Mouse (Mus musculus): ENCODE measurements around the gene Fcho2.

Fcho2 gene

GRCm38 (mm10) chr13:98804480-98804879, 10.8 kb downstream of the Fcho2 start:
- DNase-seq (ENCODE audit: low spot score in 2 of 2), result no peak

DNA sequence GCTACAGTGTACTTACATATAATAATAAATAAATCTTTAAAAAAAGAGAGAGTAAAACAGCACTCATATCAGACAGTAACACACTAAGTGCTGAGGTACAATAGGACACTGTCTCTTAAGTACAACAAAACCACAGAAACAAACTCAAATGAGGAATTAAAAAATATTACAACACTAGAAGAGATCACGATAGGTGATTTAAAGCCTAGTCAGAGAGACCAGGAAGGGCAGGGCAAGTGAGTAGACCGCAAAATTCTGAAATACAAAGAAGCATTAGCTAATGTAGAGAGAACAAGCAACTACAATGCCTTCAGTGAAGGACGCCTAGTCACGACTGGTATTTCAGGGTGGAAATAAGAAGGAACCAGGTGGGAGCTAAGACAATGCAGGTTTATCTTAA, 11.6 kb downstream of the Fcho2 start:
- no peak for DNase-seq (ENCODE audit: low spot score in 2 of 2)

DNA sequence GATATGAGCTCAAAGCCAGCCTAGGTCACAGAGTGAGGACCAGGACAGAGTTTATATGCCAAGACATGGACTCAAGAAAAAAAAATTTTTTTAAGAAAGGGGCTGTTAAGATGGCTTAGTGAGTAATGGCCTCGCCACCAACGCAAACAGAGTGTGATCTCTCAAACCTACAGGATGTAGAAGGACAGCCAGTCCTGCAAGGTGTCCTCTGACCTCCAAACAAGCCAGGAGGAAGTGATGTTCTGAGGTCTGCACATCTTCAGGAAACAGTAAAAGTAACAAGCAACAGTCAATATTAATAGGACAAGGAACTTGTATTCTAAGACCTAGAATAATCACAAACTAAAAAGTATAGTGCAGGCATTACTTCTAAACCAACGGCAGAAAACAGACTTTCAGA, 12.3 kb downstream of the Fcho2 start:
- no peak for DNase-seq (ENCODE audit: low spot score in 2 of 2)

- no peak for DNase-seq (ENCODE audit: low spot score in 2 of 2)
These were observed 19.7 kb downstream of the Fcho2 start for GRCm38 (mm10) chr13:98795511-98795910.

DNA sequence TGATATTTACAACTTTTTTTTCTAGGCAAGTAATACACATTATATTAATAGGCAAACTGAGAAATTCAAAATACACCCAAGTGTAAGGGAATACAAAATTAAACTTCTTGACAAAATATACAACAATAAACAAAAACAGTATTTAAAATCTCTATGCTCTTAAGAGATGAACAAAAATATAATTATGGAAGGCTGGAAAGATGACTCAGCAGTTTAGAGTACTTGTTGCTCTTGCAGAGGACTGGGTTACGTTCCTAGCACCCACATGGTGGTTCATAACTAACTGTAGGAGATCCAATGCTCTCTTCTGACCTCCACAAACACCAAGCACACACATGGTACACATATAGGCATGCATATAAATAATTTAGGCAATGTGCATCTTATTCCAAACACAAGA, 22.4 kb downstream of the Fcho2 start:
- DNase-seq (ENCODE audit: low spot score in 2 of 2), result no peak

GRCm38 (mm10) chr13:98791693-98792092, 23.6 kb downstream of the Fcho2 start:
- DNase-seq (ENCODE audit: low spot score in 2 of 2), result no peak

DNA sequence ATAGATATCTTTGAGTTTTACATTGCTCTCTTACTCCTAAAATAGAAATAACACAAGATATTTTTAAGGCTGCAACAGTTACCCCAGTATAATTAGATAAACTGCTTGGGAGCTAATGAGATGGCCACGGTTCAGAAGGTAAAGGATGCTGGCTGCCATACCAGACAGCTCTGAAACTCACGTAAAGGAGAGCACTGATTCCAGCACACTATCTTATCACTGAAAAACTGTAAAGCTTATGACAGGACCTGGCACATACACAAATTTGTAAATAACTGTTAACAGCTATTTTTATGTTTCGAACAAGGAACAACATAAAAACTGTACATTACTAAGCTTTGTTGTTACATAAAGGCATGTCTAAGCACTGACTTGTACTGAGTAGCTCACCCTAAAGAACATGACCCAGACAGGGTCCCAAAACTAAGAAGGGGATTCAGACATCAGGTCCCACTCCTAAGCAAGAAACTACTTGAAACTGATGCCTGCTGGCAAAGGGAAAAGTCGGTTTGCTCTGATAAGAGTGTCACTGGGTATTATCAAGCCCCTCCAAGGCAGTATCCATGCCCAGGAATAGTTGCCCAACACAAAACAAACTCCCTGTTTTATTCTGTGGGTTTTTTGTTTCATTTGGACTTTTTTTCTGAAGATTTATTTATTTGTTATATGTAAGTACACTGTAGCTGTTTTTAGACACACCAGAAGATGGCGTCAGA, 28.1 kb downstream of the Fcho2 start:
- no peak for DNase-seq (ENCODE audit: low spot score in 2 of 2)

- no peak for DNase-seq (ENCODE audit: low spot score in 2 of 2)
These were observed 37.3 kb downstream of the Fcho2 start for GRCm38 (mm10) chr13:98777959-98778358.

- DNase-seq (ENCODE audit: low spot score in 2 of 2), result no peak
These were observed 43.8 kb downstream of the Fcho2 start for GRCm38 (mm10) chr13:98771484-98771883.

GRCm38 (mm10) chr13:98768329-98768728, 46.9 kb downstream of the Fcho2 start:
- DNase-seq (ENCODE audit: low spot score in 2 of 2), result peak in 1 of 2 experiments; percentile 12

DNA sequence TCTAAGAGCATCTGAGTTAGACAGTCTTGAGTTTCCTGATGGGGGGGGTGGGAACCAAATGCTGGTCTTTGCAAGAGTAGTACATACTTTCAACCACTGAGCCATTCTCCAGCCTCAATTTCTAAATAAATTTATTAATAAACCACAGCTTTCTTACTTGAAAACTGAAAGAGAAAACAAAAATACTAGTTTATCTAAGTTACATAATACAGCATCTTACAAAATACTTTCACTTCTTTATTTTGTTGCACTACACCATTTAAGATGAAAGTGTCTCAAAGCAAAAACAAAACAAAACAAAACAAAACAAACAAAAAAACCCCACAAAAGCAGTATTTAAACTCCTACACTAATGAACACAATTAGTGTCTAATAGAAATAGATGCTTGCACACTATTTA, 53.5 kb downstream of the Fcho2 start:
- DNase-seq (ENCODE audit: low spot score in 2 of 2), result no peak

- DNase-seq (ENCODE audit: low spot score in 2 of 2), result no peak
These were observed 59.4 kb downstream of the Fcho2 start for GRCm38 (mm10) chr13:98755886-98756285.

DNA sequence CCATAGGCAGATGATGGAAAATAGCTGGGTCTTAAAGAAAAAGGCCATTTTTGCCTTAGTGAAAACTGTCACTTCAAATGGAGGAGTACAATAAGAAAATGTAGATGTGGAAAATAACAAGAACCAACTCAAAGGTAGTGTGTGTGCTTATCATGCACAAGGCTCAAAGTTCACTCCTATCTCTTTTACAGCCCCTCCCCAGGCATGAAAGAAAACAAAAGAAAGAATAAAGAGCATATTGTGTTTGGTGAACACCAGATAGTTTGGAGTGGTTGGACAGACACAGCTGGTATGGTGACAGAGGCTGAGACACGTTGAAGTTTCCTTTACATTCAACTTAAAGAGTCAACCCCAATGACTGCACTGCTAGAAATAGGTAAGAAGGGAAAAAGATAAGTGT, 70.6 kb downstream of the Fcho2 start:
- DNase-seq (ENCODE audit: low spot score in 2 of 2), result no peak

- DNase-seq (ENCODE audit: low spot score in 2 of 2), result no peak
These were observed 71.4 kb downstream of the Fcho2 start for GRCm38 (mm10) chr13:98743829-98744228.

- no peak for DNase-seq (ENCODE audit: low spot score in 2 of 2)
These were observed 72.0 kb downstream of the Fcho2 start for GRCm38 (mm10) chr13:98743214-98743613.

DNA sequence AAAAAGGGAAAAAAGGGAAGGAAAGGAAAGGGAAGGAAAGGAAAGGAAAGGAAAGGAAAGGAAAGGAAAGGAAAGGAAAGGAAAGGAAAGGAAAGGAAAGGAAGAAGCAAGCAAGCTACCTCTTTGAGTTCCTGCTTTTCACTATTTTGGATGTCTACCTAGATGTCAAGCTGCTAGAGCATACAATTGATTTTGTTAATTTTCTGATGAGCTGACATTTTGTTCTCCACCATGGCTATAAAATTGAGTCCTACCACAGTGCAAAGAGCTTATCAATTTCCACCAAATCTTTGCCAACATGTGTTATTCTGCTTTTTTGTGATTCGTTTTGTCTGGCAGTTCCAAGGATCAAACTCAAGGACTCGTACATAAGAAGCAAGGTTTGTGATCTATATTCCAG, 77.0 kb downstream of the Fcho2 start:
- DNase-seq (ENCODE audit: low spot score in 2 of 2), result no peak

DNA sequence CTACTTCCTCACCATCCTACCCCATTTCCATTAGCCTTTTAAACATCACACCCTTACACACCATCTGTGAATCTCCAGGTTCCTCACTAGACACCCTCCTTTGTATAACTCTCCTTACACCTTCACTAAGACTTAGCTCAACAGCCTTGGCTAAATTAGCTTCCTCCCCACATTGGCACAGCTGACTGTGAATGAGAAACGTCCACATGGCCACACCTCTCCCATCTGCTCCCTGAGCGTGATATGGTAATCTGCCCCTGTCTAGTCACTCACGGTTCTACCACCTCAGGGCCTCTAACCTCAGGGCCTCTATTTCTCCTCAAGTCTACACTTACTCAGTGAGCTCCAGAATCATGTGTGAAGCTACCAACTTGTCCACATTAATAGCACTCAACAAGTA, 82.0 kb downstream of the Fcho2 start:
- DNase-seq (ENCODE audit: low spot score in 2 of 2), result no peak

GRCm38 (mm10) chr13:98729271-98730062, 85.8 kb downstream of the Fcho2 start:
- no peak for DNase-seq (ENCODE audit: low spot score in 2 of 2)

DNA sequence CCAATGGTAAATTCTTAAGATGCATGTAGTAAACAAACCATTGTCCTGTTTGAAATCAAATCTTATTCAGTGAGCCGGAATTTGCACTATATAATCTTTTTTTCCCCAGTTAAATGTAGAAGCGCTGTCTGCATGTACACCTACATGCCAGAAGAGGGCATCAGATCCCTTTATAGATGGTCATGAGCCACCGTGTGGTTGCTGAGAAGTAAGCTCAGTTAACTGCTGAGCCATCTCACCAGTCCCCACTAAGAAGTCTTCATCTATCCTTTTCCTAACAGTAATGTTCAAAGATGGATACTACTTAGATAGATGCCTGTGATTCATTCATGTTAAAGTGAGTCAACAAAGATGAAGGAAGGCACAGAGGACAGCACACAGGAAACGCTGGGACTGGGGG, 88.8 kb downstream of the Fcho2 start:
- DNase-seq (ENCODE audit: low spot score in 2 of 2), result no peak

DNA sequence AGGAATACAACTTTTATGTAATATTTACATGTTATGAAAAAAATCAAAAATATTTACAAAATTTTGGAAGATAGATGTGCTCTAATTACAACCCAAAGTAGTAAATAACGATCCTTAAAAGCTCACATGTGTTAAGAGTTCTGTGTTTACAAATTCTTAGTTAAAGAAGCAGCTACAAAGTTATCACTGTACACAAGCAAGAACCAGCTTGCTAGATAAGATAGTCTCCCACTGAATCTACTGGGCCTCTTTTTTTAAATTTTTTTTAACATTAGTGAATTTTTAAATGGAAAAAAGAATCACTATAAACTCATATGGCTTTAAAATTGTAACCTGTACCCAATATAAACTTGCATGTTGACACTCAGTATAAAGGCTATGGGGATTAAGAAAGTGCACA, 91.8 kb downstream of the Fcho2 start:
- no peak for DNase-seq (ENCODE audit: low spot score in 2 of 2)

GRCm38 (mm10) chr13:98722296-98722695, 93.0 kb downstream of the Fcho2 start:
- DNase-seq (ENCODE audit: low spot score in 2 of 2), result no peak

- no peak for DNase-seq (ENCODE audit: low spot score in 2 of 2)
These were observed 99.1 kb downstream of the Fcho2 start for GRCm38 (mm10) chr13:98716176-98716575.

DNA sequence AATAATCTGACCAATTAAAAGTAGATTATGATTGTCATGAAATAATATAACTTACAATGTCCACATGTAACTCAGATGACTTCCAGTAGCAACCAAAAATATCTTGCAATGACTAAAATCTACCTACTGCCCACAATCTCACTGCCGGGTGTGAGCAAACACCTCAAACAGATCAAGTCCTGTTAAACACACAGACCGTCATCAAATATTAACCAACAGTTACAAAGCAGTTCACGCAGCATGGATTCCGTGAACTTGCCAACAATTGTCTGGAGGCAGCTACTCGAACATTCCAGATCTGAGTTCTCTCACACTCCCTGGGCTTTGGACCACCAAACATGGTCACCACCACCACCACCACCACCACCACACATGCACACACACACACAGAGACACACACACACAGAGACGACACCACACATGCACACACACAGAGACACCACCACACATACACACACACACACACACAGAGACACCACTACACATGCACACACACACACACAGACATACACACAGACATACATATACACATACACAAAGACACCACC, 99.7 kb downstream of the Fcho2 start:
- DNase-seq (ENCODE audit: low spot score in 2 of 2), result no peak
